Mouse (Mus musculus) cerebellum, postnatal 4 days (tissue): Measurements from ENCODE around the gene Pah.

Experiments used
- DNase-seq, 2 experiments: peaks; one replicate each; pipeline ENCODE4 v3.0.0; 2022; ENCODE audit warnings: low spot score in 2 of 2, mixed read lengths in 1 of 2

The Pah gene

DNA sequence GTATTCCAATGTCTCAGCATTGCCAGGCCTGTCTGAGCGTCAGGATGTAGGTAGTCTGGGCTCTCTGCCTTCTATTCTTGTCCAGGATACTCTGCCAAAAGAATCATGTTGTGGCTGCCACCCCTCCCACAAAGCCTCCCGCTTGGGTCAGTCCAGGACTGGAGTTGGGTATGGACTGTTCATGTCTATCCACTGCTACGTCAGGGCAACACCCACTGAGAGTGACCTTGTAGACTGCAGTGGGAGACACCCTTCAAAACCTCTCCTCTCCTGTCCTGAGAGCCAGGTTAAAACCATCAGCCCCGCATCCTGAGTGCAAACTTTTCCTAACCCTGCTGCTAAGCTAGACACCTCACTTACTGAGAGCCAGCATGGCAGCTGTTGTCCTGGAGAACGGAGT is at the start of gene Pah:
Gene Pah, plus strand, starts transcription at position 150 of the 400 bp plus-strand sequence.
- no peak for DNase-seq

GRCm38 (mm10) chr10:87473475-87474131 is 48.0 kb upstream of the Pah start:
- DNase-seq: no peak

GRCm38 (mm10) chr10:87474971-87475370 is 46.6 kb upstream of the Pah start:
- DNase-seq: no peak

DNA sequence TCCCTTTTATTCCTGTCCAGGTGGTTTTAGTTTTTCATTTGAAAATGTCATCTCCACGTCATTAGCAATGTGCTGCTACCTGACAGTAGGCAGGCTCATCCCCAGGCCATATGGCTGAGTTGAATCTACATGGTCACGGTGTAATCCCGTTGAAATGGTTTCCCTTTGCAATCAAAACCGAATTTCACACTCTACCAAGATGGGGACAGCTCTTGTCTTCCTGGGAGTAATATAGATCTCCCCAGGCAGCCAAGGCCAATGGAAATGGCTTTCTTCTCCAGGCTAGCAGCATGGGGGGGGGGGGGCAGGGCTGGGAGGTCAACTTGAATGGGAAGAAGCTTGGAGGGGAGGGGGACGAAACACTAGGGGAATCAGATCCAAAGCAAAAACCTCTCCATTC is 43.7 kb upstream of the Pah start:
- DNase-seq: no peak

- peak in 1 of 2 experiments; percentile 14 for DNase-seq
Observed at GRCm38 (mm10) chr10:87484831-87485720, 36.5 kb upstream of the Pah start.

- DNase-seq: peak in 1 of 2 experiments; percentile 33
Observed at GRCm38 (mm10) chr10:87485721-87486620, 35.6 kb upstream of the Pah start.

- peak in 1 of 2 experiments; percentile 53 for DNase-seq
Observed at GRCm38 (mm10) chr10:87488429-87489145, 33.0 kb upstream of the Pah start.

DNA sequence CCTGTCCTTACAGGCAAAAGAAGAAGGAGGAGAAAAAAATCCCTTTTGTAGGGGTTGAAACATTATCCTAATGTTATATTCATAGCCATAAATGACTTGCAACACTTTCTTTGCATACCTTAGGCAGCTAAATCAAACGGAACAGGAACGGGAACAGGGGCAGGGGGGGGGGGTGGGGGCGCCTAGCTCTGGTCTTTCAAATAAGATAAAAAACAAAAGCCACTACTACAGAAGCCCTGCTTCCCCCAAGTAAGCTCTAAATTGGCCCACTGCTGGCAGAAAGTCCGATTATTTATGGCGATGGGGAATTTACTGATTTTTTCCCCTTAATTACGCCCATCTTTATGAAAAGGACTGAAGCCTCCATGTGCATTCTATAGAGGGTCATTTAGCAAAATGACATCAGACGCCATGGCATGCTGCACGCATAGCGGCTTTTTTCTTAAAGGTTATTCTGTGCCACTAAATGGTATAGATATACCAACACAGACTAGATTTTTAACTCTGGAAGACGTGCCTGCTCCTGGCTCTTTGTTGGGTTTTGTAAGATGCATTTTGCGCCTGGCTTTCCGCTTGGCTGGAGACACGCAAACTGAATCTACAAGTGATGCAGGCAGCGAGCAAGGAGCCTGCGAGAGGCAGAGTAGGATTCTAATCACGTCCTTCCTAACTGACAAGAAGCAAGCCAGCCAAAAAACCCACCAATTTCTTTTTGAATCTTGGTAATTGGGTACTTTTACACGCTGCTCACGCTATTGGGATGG is 32.2 kb upstream of the Pah start:
- DNase-seq: peak in 1 of 2 experiments; percentile 48

DNA sequence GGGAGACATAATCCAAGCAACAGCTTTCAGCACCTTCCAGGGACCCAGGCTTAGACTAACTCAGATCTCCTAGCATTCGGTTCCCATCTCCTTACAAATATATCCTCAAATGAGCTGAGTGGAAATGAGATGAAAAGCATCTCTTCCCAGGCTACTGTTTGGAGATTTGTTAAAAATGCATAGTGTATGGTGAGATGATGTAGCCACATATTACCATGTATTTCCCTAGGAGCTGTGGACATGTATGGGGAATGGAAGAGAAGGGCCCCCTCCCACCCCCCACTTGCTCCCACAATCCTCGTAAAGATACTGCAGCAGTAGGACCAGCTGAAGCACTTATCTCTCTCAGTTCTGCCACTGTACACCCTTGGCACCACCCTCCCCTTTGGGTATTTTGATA is 31.3 kb upstream of the Pah start:
- DNase-seq: no peak

GRCm38 (mm10) chr10:87491485-87492040 is 30.0 kb upstream of the Pah start:
- DNase-seq: no peak

- DNase-seq: no peak
Observed at GRCm38 (mm10) chr10:87492332-87492660, 29.3 kb upstream of the Pah start.

GRCm38 (mm10) chr10:87492661-87493551 is 28.7 kb upstream of the Pah start:
- peak; percentile 33 to 78 for DNase-seq

GRCm38 (mm10) chr10:87493576-87493975 is 28.0 kb upstream of the Pah start, which contains the start of gene Ascl1:
Gene Ascl1 (minus strand): TSS chr10:87493660.
- DNase-seq: peak in 1 of 2 experiments; percentile 40

- DNase-seq: no peak
Observed at GRCm38 (mm10) chr10:87494176-87494575, 27.4 kb upstream of the Pah start.

- DNase-seq: peak; percentile 32 to 62
Observed at GRCm38 (mm10) chr10:87494596-87494995, 27.0 kb upstream of the Pah start.

GRCm38 (mm10) chr10:87497056-87497455 is 24.5 kb upstream of the Pah start:
- DNase-seq: no peak

- DNase-seq: no peak
Observed at GRCm38 (mm10) chr10:87500926-87501658, 20.5 kb upstream of the Pah start.

DNA sequence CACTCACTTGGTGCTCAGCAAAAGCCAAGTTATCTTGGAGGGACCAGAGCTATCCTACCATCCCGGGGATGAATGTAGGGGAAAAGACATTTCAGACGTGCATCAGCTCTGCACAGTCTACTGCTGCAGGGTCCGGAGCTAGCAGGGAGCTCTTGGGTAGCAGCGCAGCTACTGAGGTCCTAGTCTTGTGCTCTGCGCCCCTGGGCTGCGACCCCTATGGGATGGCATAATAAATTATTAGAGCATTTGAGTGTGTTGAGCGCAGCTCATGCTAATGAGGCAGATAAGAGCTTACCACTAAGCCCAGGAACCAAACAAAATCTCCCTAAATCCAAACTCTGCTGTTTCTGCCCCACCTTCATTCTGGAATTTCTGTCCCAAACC is 19.9 kb upstream of the Pah start:
- no peak for DNase-seq
